In genomic region chrX:36874178-36874696, GRCm38 (mm10) we compare ENCODE assay signal across 8 mouse cellular contexts. TPM values are rescaled to one million over a fixed set of nuclear protein-coding genes. Genes with fewer than 3 reads are reported as not detected.
DNase-seq lines count a peak whose midpoint lies in the region; ATAC-seq and TF ChIP-seq lines count a peak whose summit lies in the region.

No protein-coding gene starts in this region.

- H3K36me3 ChIP-seq in heart, embryonic 13.5 days: peaks cover 3% of the 10 kb centered on the region; the same call in 1 of the 2 replicates
- H3K36me3 ChIP-seq in kidney, postnatal 0 days (ENCODE audit: insufficient read depth, low read length): no peaks in the 10 kb centered on the region
- no peaks in the 10 kb centered on the region; the same call in 1 of the 2 replicates for H3K36me3 ChIP-seq in liver, adult 2 months (ENCODE audit: control insufficient read depth, insufficient read depth, low read length)

- DNase-seq in CD4-positive, CD25-positive, alpha-beta regulatory T cell, adult 2 months (ENCODE audit: low read depth, low spot score): peak; percentile 91
- DNase-seq in kidney, postnatal 0 days (ENCODE audit: low spot score): peak; percentile 86
- peak; percentile 73 for DNase-seq in liver, adult 2 months (ENCODE audit: extremely low read depth, low read depth, low spot score)
- DNase-seq in spleen, postnatal 36 days (ENCODE audit: low spot score in 2 of 2): peak; percentile 86 to 89

- ATAC-seq in erythroid progenitor cell, adult 5-6 weeks (replicated peaks; ENCODE audit: low FRiP score, poor library complexity, severe bottlenecking): peak; percentile 98
- peak; percentile 89 for ATAC-seq in heart, embryonic 13.5 days (ENCODE audit: extremely low read depth, insufficient number of reproducible peaks, low FRiP score, low TSS enrichment)
- ATAC-seq in kidney, postnatal 0 days (replicated peaks; ENCODE audit: low FRiP score, low read depth): peak; percentile 99
- ATAC-seq in monocyte, adult 5-6 weeks (replicated peaks; ENCODE audit: insufficient number of reproducible peaks, low FRiP score, low TSS enrichment, poor library complexity, severe bottlenecking): peak; percentile 94

- peak overlapping the region; percentile 96 for H3K4me3 ChIP-seq in brown adipose tissue, adult 24 weeks (ENCODE audit: insufficient read depth, low read depth, low read length)
- H3K4me3 ChIP-seq in heart, embryonic 13.5 days: peak overlapping the region; percentile 75
- H3K4me3 ChIP-seq in kidney, postnatal 0 days (replicated peaks; ENCODE audit: low read depth, low read length): peak overlapping the region; percentile 75
- peak overlapping the region; percentile 89 for H3K4me3 ChIP-seq in liver, adult 2 months (ENCODE audit: insufficient read depth, low read depth, low read length)

- peak overlapping the region; percentile 69 for H3K4me2 ChIP-seq in heart, embryonic 13.5 days
- H3K4me2 ChIP-seq in kidney, postnatal 0 days (ENCODE audit: low read length): peak overlapping the region; percentile 59

- peak overlapping the region; percentile 89 for H3K9ac ChIP-seq in heart, embryonic 13.5 days
- peak overlapping the region; percentile 79 for H3K9ac ChIP-seq in kidney, postnatal 0 days (ENCODE audit: low read depth, low read length)
- peak overlapping the region; percentile 92 for H3K9ac ChIP-seq in liver, adult 2 months (ENCODE audit: low read depth, low read length)

- WGBS in heart, embryonic 13.5 days: 9% methylated on average over 49 of the region's 57 CpGs
- 13% methylated on average over 54 of the region's 57 CpGs for WGBS in kidney, postnatal 0 days
- WGBS in liver, adult 2 months: 0% methylated on average over 27 of the region's 57 CpGs

- H3K9me3 ChIP-seq in heart, embryonic 13.5 days: no peaks in the 10 kb centered on the region
- no peaks in the 10 kb centered on the region for H3K9me3 ChIP-seq in kidney, postnatal 0 days (replicated peaks; ENCODE audit: low read length)

- no peaks in the 10 kb centered on the region; the same call in 1 of the 2 replicates for H3K4me1 ChIP-seq in brown adipose tissue, adult 24 weeks (ENCODE audit: control insufficient read depth, insufficient read depth, insufficient read length, low read length)
- H3K4me1 ChIP-seq in heart, embryonic 13.5 days: peaks cover 5% of the 10 kb centered on the region; the same call in 1 of the 2 replicates
- H3K4me1 ChIP-seq in kidney, postnatal 0 days (replicated peaks; ENCODE audit: insufficient read depth, low read length): no peaks in the 10 kb centered on the region
- H3K4me1 ChIP-seq in liver, adult 2 months (ENCODE audit: control insufficient read depth, insufficient read depth, low read length): peaks cover 5% of the 10 kb centered on the region

- peaks cover 6% of the 10 kb centered on the region; the same call in 1 of the 2 replicates for H3K79me2 ChIP-seq in liver, adult 2 months (ENCODE audit: control insufficient read depth, insufficient read depth, low read length)

- H3K27ac ChIP-seq in brown adipose tissue, adult 24 weeks (replicated peaks; ENCODE audit: low read depth, low read length): peak overlapping the region; percentile 78
- peak overlapping the region; percentile 77 for H3K27ac ChIP-seq in heart, embryonic 13.5 days (replicated peaks)
- peak overlapping the region; percentile 77 for H3K27ac ChIP-seq in kidney, postnatal 0 days
- H3K27ac ChIP-seq in liver, adult 2 months (replicated peaks; ENCODE audit: insufficient read depth, low read depth, low read length): peak overlapping the region; percentile 71; the same call in 1 of the 2 replicates

- H3K27me3 ChIP-seq in heart, embryonic 13.5 days (replicated peaks): 0 out of 2 replicates have a peak, but pooled peaks cover 4% of the 10 kb centered on the region
- H3K27me3 ChIP-seq in kidney, postnatal 0 days (ENCODE audit: insufficient read depth, low read length): no peaks in the 10 kb centered on the region
- no peaks in the 10 kb centered on the region for H3K27me3 ChIP-seq in liver, adult 2 months (ENCODE audit: control insufficient read depth, insufficient read depth, low read length)

- no peak for TF ChIP-seq CTCF in kidney, postnatal 0 days (IDR thresholded peaks at IDR 0.05; ENCODE audit: low read depth)
- no peak for TF ChIP-seq CTCF in liver, adult 2 months (IDR thresholded peaks at IDR 0.05; ENCODE audit: low read depth, low read length)

- peak; percentile 89 for TF ChIP-seq POLR2A in liver, adult 2 months (IDR thresholded peaks at IDR 0.05; ENCODE audit: extremely low read depth, insufficient read depth, low read length)

RNA-seq across cellular contexts. Expression of gene C330007P06Rik, which starts 0.3 kb away (rescaled TPM):
- 54.0 and 56.6 TPM in 2 replicates for polyA plus RNA-seq in brown adipose tissue, adult 24 weeks (2012; ENCODE audit: insufficient read depth, insufficient read length, missing spikeins)
- 12.3 and 31.4 TPM in 2 replicates for total RNA-seq in erythroid progenitor cell, adult 5-6 weeks (2015; ENCODE audit: low replicate concordance)
- 28.6 and 39.3 TPM in 2 replicates for total RNA-seq in erythroid progenitor cell, adult 5-6 weeks (2017; ENCODE audit: low replicate concordance)
- polyA plus RNA-seq in heart, embryonic 13.5 days (2015; fragmentation: Nextera tagmentation; extraction: Ambion mirVana): 19.2 and 19.3 TPM in 2 replicates
- polyA plus RNA-seq in kidney, postnatal 0 days (2015; fragmentation: Nextera tagmentation; extraction: Ambion mirVana): 22.5 and 26.4 TPM in 2 replicates
- total RNA-seq in liver, adult 2 months (2014; rRNA removed): 26.2 and 30.5 TPM in 2 replicates
- 9.4 and 12.1 TPM in 2 replicates for polyA plus RNA-seq in liver, adult 2 months (2012; rRNA removed)
- total RNA-seq in monocyte, adult 5-6 weeks (2017): 62.8 to 68.6 TPM (median 66.6 TPM) in 3 replicates

RNA-seq across cellular contexts. Expression of gene Ube2a, which starts 0.5 kb away (rescaled TPM):
- 94.7 and 101 TPM in 2 replicates for polyA plus RNA-seq in brown adipose tissue, adult 24 weeks (2012; ENCODE audit: insufficient read depth, insufficient read length, missing spikeins)
- total RNA-seq in erythroid progenitor cell, adult 5-6 weeks (2015; ENCODE audit: low replicate concordance): 31.4 and 78.0 TPM in 2 replicates
- 13.8 and 20.5 TPM in 2 replicates for total RNA-seq in erythroid progenitor cell, adult 5-6 weeks (2017; ENCODE audit: low replicate concordance)
- 113 and 130 TPM in 2 replicates for polyA plus RNA-seq in heart, embryonic 13.5 days (2015; fragmentation: Nextera tagmentation; extraction: Ambion mirVana)
- 157 and 163 TPM in 2 replicates for polyA plus RNA-seq in kidney, postnatal 0 days (2015; fragmentation: Nextera tagmentation; extraction: Ambion mirVana)
- total RNA-seq in liver, adult 2 months (2014; rRNA removed): 12.2 and 17.5 TPM in 2 replicates
- 21.9 and 25.9 TPM in 2 replicates for polyA plus RNA-seq in liver, adult 2 months (2012; rRNA removed)
- 21.9 to 37.5 TPM (median 22.4 TPM) in 3 replicates for total RNA-seq in monocyte, adult 5-6 weeks (2017)

RNA-seq across cellular contexts. Expression of gene Nkrf, which starts 28.5 kb away (rescaled TPM):
- 1.5 and 2.2 TPM in 2 replicates for polyA plus RNA-seq in brown adipose tissue, adult 24 weeks (2012; ENCODE audit: insufficient read depth, insufficient read length, missing spikeins)
- total RNA-seq in erythroid progenitor cell, adult 5-6 weeks (2015; ENCODE audit: low replicate concordance): 5.0 and 5.4 TPM in 2 replicates
- total RNA-seq in erythroid progenitor cell, adult 5-6 weeks (2017; ENCODE audit: low replicate concordance): 1.1 and 3.6 TPM in 2 replicates
- polyA plus RNA-seq in heart, embryonic 13.5 days (2015; fragmentation: Nextera tagmentation; extraction: Ambion mirVana): 0.37 and 0.56 TPM in 2 replicates
- 1.4 and 1.6 TPM in 2 replicates for polyA plus RNA-seq in kidney, postnatal 0 days (2015; fragmentation: Nextera tagmentation; extraction: Ambion mirVana)
- total RNA-seq in liver, adult 2 months (2014; rRNA removed): 1.5 and 1.6 TPM in 2 replicates
- 0.39 TPM in 2 replicates for polyA plus RNA-seq in liver, adult 2 months (2012; rRNA removed)
- total RNA-seq in monocyte, adult 5-6 weeks (2017): 2.1 to 7.4 TPM (median 5.8 TPM) in 3 replicates

Comparison
In these comparisons a context has a peak if more than half of its experiments do, and no peak if none do; other contexts are left out.
1. Peak in every context shown above with its lines: DNase-seq, ATAC-seq, H3K4me3 ChIP-seq and H3K27ac ChIP-seq.